Mouse (Mus musculus) testis, adult 2 months (tissue): ENCODE measurements around the gene Shisa7. TPM values are rescaled to one million over a fixed set of nuclear protein-coding genes. Genes with fewer than 3 reads are reported as not detected.
"Not testable (repeated sequence)": the region's sequence is repeated elsewhere in the genome, so short reads cannot be mapped to it uniquely, and the experiment has no call there.

Experiments used
- H3K27ac ChIP-seq: fragments of 200-500 bp; 2 replicates; pipeline ENCODE4 v1.5.1; 2012; ENCODE audit warnings: low read depth, low read length; ENCODE audit not compliant: control insufficient read depth, insufficient read depth
- H3K27me3 ChIP-seq: fragments of 200-500 bp; 2 replicates; pipeline ENCODE4 v1.6.1; 2012; ENCODE audit warnings: mild to moderate bottlenecking, low read length, moderate library complexity; ENCODE audit not compliant: control insufficient read depth, insufficient read depth
- H3K36me3 ChIP-seq: fragments of 200-500 bp; 2 replicates; pipeline ENCODE4 v1.6.1; 2012; ENCODE audit warnings: mild to moderate bottlenecking, low read length; ENCODE audit not compliant: control insufficient read depth, insufficient read depth
- H3K4me1 ChIP-seq: fragments of 200-500 bp; 2 replicates; pipeline ENCODE4 v1.6.1; 2012; ENCODE audit warnings: low read length; ENCODE audit not compliant: control insufficient read depth, insufficient read depth
- H3K4me3 ChIP-seq: fragments of 200-500 bp; 2 replicates; pipeline ENCODE4 v1.5.1; 2012; ENCODE audit warnings: low read depth, mild to moderate bottlenecking, low read length, moderate library complexity, mixed read lengths; ENCODE audit not compliant: control insufficient read depth
- CTCF ChIP-seq: fragments of 200-500 bp; IDR thresholded peaks from 2 replicates; pipeline ENCODE4 v1.5.1; 2012; ENCODE audit warnings: low read depth, mild to moderate bottlenecking, inconsistent platforms, low read length, moderate library complexity; ENCODE audit not compliant: control insufficient read depth, insufficient read depth, insufficient replicate concordance
- POLR2A ChIP-seq: fragments of 200-500 bp; IDR thresholded peaks from 2 replicates; pipeline ENCODE4 v1.6.1; 2012; ENCODE audit warnings: low read depth, mild to moderate bottlenecking, inconsistent platforms, low read length, moderate library complexity; ENCODE audit not compliant: control insufficient read depth
- polyA plus RNA-seq: library from polyadenylated mRNA; depleted of rRNA; stranded (reverse); fragments of >200 nt; gene quantifications from 2 replicates; pipeline ENCODE4 v1.2.3, GENCODE M21; 2012; rRNA removed

Gene Shisa7
- 21.8 and 24.8 TPM in 2 replicates for polyA plus RNA-seq

- Histone ChIP-seq H3K4me1 (peaks cover 28% of the 10 kb centered on the region), H3K27ac (no peak within 1 kb of the TSS), H3K4me3 (peak within 1 kb of the TSS; percentile 77), H3K27me3 (no peaks in the 10 kb centered on the region), H3K36me3 (no peaks in the 10 kb centered on the region)
- TF ChIP-seq POLR2A (no peak), CTCF (no peak)
Measured at GRCm38 (mm10) chr7:4844245-4844916, at the start of gene Shisa7. Shisa7 (minus strand) TSS chr7:4844696.

DNA sequence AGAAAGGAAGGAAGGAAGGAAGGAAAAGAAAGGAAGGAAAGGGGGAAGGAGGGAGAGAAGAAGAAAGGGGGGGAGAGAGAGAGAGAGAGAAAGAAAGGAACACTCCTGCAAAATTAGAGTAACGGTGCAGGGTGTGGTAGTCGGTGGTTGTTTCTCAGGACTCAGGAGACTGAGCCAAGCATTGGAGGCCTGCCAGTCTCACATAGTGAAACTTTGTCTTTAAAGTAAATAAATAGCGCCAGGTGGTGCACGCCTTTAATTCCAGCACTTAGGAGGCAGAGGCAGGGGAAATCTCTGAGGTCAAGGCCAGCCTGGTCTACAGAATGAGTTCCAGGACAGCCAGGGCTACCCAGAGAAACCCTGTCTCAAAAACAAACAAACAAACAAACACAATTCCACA lies 42.2 kb upstream of the Shisa7 start:
- H3K27me3 ChIP-seq: no peaks in the 10 kb centered on the region

DNA sequence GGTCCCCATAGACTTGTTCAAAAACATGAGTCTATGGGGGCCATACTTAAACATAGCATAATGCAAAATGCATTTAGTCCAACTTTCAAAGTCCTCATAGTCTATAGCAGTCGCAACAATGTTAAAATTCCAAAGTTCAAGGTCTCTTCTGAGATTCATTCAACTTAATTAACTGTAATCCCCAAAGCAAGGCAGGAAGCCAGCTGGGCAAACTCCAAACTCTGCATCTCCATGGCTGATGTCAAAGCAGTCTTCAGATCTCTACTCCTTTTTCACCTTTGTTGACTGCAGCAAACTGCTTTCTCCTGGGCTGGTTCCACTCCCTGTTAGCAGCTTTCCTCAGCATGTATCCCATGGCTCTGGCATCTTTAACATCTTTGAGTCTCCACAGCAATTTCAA lies 34.5 kb upstream of the Shisa7 start:
- not testable (repeated sequence) for H3K27me3 ChIP-seq, H3K36me3 ChIP-seq, H3K4me3 ChIP-seq, H3K27ac ChIP-seq
- H3K4me1 ChIP-seq: peaks cover 23% of the 10 kb centered on the region

More for the DNA sequence above, 42.2 kb upstream of the Shisa7 start:
- Histone ChIP-seq H3K27ac (no peak overlapping the region), H3K36me3 (no peaks in the 10 kb centered on the region), H3K4me3 (no peak overlapping the region), H3K4me1 (no peaks in the 10 kb centered on the region)
- TF ChIP-seq CTCF: no peak
- TF ChIP-seq POLR2A: no peak

- H3K4me1 ChIP-seq: peaks cover 23% of the 10 kb centered on the region
- no peak overlapping the region for H3K27ac ChIP-seq
- TF ChIP-seq POLR2A (no peak), CTCF (no peak)
- H3K4me3 ChIP-seq: no peak overlapping the region
- no peaks in the 10 kb centered on the region for H3K36me3 ChIP-seq
- H3K27me3 ChIP-seq: no peaks in the 10 kb centered on the region
Measured at GRCm38 (mm10) chr7:4878186-4878585, 33.7 kb upstream of the Shisa7 start.

DNA sequence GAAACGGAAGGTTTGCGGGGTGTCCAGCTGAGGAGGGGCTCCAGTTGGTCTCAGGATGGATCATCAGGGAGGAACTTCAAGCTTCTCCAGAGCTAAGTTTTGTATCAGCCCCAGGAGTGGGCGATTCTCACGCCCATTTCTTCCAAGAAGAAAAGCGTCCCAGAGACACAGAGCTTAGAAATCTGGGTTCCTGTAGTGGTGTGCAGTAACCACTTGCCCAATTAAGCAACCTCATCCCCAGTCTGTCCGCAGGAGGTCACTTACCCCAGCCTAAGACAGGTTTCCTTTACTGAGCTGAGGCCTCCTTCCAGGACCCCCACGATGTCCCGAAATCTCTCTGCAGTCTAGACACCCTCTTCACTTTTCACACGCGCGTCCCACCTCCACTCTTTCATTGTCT lies 32.7 kb upstream of the Shisa7 start:
- no peak for TF ChIP-seq POLR2A
- no peak for TF ChIP-seq CTCF
- Histone ChIP-seq H3K27me3 (no peaks in the 10 kb centered on the region), H3K4me3 (peak overlapping the region; percentile 83), H3K36me3 (no peaks in the 10 kb centered on the region), H3K4me1 (peaks cover 23% of the 10 kb centered on the region), H3K27ac (peak overlapping the region; percentile 75)

DNA sequence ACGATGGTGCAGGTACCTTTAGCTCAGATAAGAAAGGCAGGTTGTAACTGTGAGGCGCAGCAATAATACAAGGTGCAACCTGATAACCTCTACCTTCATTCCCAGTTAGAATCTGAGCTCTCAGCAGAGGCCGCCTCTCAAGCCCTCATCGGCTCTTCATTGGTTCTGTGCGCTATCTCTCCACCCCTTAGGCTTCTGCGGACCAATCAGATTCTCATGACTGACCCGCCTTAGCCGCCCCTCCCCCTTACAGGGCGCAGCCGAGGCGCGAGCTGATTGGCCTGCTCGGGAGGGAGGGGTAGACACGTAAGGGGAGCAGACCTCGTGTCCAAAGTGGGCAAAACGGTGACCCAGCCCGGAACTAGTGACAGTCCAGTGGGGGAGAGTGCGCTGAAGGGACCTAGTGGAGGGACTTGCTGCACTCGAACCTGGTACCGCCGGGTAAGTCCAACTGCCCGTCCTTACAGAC lies 32.3 kb upstream of the Shisa7 start, which contains the start of gene Isoc2a:
Isoc2a (plus strand) TSS at position 401 of the 469 bp plus-strand sequence.
- Histone ChIP-seq H3K27ac (peak within 1 kb of the TSS; percentile 75), H3K36me3 (no peaks in the 10 kb centered on the region), H3K4me3 (peak within 1 kb of the TSS; percentile 83), H3K27me3 (no peaks in the 10 kb centered on the region), H3K4me1 (peaks cover 23% of the 10 kb centered on the region)
- peak; percentile 97 for TF ChIP-seq POLR2A
- TF ChIP-seq CTCF: no peak

GRCm38 (mm10) chr7:4870133-4870532 lies 25.6 kb upstream of the Shisa7 start, which contains the start of gene Isoc2b:
Isoc2b (minus strand) TSS chr7:4870258.
- Histone ChIP-seq H3K4me3 (no peak within 1 kb of the TSS), H3K27me3 (no peaks in the 10 kb centered on the region), H3K4me1 (peaks cover 11% of the 10 kb centered on the region), H3K27ac (no peak within 1 kb of the TSS), H3K36me3 (no peaks in the 10 kb centered on the region)
- no peak for TF ChIP-seq CTCF
- TF ChIP-seq POLR2A: no peak

GRCm38 (mm10) chr7:4866631-4867180 lies 22.2 kb upstream of the Shisa7 start:
- Histone ChIP-seq H3K27ac (peak overlapping the region; percentile 83), H3K27me3 (no peaks in the 10 kb centered on the region), H3K4me3 (peak overlapping the region; percentile 95), H3K36me3 (no peaks in the 10 kb centered on the region), H3K4me1 (peaks cover 11% of the 10 kb centered on the region)
- TF ChIP-seq CTCF: no peak
- no peak for TF ChIP-seq POLR2A
